Mouse (Mus musculus): ENCODE data around the gene Rps10. TPM values are rescaled to one million over a fixed set of nuclear protein-coding genes. Genes with fewer than 3 reads are reported as not detected.

The Rps10 gene
- polyA plus RNA-seq, 1 experiment: 2,622 TPM

DNA sequence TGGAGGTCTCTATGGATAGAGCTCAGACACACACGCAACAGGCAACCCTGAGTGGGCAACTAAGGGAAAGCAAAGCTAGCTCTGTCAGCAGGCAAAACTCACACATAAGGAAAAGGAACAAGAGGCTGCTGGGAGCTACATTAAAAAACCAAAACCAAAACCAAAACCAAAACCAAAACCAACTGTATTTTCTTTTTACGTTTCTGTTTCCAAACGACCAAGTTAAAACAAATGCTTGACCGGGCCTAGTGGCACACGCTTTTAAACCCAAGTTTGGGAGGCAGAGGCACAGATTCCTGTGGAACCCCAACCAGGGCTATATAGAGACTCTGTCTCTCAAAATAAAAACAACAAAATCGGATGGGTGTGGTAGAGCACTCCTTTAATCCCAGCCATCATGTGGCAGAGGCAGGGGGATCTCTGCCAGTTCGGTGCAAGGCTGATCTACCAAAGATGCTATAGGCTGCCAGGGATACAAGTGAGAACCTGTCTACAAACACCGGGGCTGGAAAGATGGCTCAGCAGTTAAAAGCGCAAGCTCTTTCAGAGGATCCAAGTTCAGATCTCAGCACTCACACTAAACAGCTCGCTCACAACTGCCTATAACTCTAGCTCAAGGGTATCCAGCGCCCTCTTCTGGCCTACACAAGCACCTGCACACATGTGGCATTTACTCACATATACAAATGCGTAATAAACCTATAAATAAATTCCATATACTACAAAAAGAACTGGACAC lies 44.5 kb downstream of the Rps10 start:
- Histone ChIP-seq H3K4me3 (ENCODE audit: low read depth, low read length) (no peak overlapping the region), H3K9ac (ENCODE audit: low read depth, poor library complexity, severe bottlenecking) (no peak overlapping the region), H3K27me3 (ENCODE audit: control insufficient read depth, insufficient read depth, low read length, poor library complexity, severe bottlenecking) (no peaks in the 10 kb centered on the region), H3K9me3 (replicated peaks; ENCODE audit: control insufficient read depth, insufficient read depth, low read length, poor library complexity, severe bottlenecking) (no peaks in the 10 kb centered on the region), H3K36me3 (ENCODE audit: control insufficient read depth, insufficient read depth, low read length, poor library complexity, severe bottlenecking) (no peaks in the 10 kb centered on the region), H3K4me1 (ENCODE audit: control insufficient read depth, insufficient read depth, low read length) (no peaks in the 10 kb centered on the region), H3K27ac (ENCODE audit: insufficient read depth, low read length) (no peak overlapping the region)
- TF ChIP-seq CTCF (IDR thresholded peaks at IDR 0.05; ENCODE audit: low read depth, low read length) (peak; percentile 59), EP300 (IDR thresholded peaks at IDR 0.05; ENCODE audit: insufficient read depth, low read depth, low read length) (no peak)

- no peaks in the 10 kb centered on the region for H3K36me3 ChIP-seq (ENCODE audit: control insufficient read depth, insufficient read depth, low read length, poor library complexity, severe bottlenecking)
- H3K4me1 ChIP-seq (ENCODE audit: control insufficient read depth, insufficient read depth, low read length): peaks cover 4% of the 10 kb centered on the region
- no peak overlapping the region for H3K9ac ChIP-seq (ENCODE audit: low read depth, poor library complexity, severe bottlenecking)
- H3K27ac ChIP-seq (ENCODE audit: insufficient read depth, low read length): no peak overlapping the region
- no peaks in the 10 kb centered on the region for H3K27me3 ChIP-seq (ENCODE audit: control insufficient read depth, insufficient read depth, low read length, poor library complexity, severe bottlenecking)
- H3K4me3 ChIP-seq (ENCODE audit: low read depth, low read length): no peak overlapping the region
- no peaks in the 10 kb centered on the region for H3K9me3 ChIP-seq (replicated peaks; ENCODE audit: control insufficient read depth, insufficient read depth, low read length, poor library complexity, severe bottlenecking)
- TF ChIP-seq POLR2A (IDR thresholded peaks at IDR 0.05; ENCODE audit: insufficient read depth, low read length): no peak
- no peak for TF ChIP-seq CTCF (IDR thresholded peaks at IDR 0.05; ENCODE audit: low read depth, low read length)
- no peak for TF ChIP-seq EP300 (IDR thresholded peaks at IDR 0.05; ENCODE audit: insufficient read depth, low read depth, low read length)
These were observed 48.2 kb downstream of the Rps10 start for GRCm38 (mm10) chr17:27588231-27588630.

DNA sequence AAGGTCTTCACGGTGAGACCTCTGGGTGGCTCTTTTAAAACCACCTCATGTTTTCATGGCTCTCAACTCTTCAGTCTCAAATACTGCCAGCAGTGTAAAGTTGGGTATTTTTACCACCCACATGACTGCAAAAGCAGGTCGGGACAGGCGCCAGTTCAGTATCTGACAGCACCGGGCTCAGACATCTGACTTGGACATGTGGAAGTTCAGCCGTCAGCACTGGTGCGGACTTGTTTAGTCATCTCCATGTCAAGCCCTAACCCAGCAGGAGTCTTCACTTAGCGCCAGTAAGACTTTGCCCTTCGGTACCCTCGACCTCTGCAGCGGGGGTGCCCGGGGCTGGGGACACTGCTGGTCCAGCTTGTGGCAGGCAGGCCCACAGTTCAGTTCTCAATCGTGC lies 49.2 kb downstream of the Rps10 start:
- Histone ChIP-seq H3K4me1 (ENCODE audit: control insufficient read depth, insufficient read depth, low read length) (peaks cover 7% of the 10 kb centered on the region), H3K4me3 (ENCODE audit: low read depth, low read length) (no peak overlapping the region), H3K36me3 (ENCODE audit: control insufficient read depth, insufficient read depth, low read length, poor library complexity, severe bottlenecking) (no peaks in the 10 kb centered on the region), H3K27ac (ENCODE audit: insufficient read depth, low read length) (no peak overlapping the region), H3K9me3 (replicated peaks; ENCODE audit: control insufficient read depth, insufficient read depth, low read length, poor library complexity, severe bottlenecking) (no peaks in the 10 kb centered on the region), H3K27me3 (ENCODE audit: control insufficient read depth, insufficient read depth, low read length, poor library complexity, severe bottlenecking) (no peaks in the 10 kb centered on the region), H3K9ac (ENCODE audit: low read depth, poor library complexity, severe bottlenecking) (no peak overlapping the region)
- TF ChIP-seq CTCF (IDR thresholded peaks at IDR 0.05; ENCODE audit: low read depth, low read length): no peak
- no peak for TF ChIP-seq POLR2A (IDR thresholded peaks at IDR 0.05; ENCODE audit: insufficient read depth, low read length)
- no peak for TF ChIP-seq EP300 (IDR thresholded peaks at IDR 0.05; ENCODE audit: insufficient read depth, low read depth, low read length)

GRCm38 (mm10) chr17:27586661-27587060 lies 49.8 kb downstream of the Rps10 start:
- Histone ChIP-seq H3K4me1 (ENCODE audit: control insufficient read depth, insufficient read depth, low read length) (peaks cover 10% of the 10 kb centered on the region), H3K4me3 (ENCODE audit: low read depth, low read length) (no peak overlapping the region), H3K9me3 (replicated peaks; ENCODE audit: control insufficient read depth, insufficient read depth, low read length, poor library complexity, severe bottlenecking) (no peaks in the 10 kb centered on the region), H3K27me3 (ENCODE audit: control insufficient read depth, insufficient read depth, low read length, poor library complexity, severe bottlenecking) (no peaks in the 10 kb centered on the region), H3K36me3 (ENCODE audit: control insufficient read depth, insufficient read depth, low read length, poor library complexity, severe bottlenecking) (no peaks in the 10 kb centered on the region), H3K27ac (ENCODE audit: insufficient read depth, low read length) (no peak overlapping the region), H3K9ac (ENCODE audit: low read depth, poor library complexity, severe bottlenecking) (no peak overlapping the region)
- TF ChIP-seq POLR2A (IDR thresholded peaks at IDR 0.05; ENCODE audit: insufficient read depth, low read length) (no peak), CTCF (IDR thresholded peaks at IDR 0.05; ENCODE audit: low read depth, low read length) (no peak), EP300 (IDR thresholded peaks at IDR 0.05; ENCODE audit: insufficient read depth, low read depth, low read length) (no peak)

DNA sequence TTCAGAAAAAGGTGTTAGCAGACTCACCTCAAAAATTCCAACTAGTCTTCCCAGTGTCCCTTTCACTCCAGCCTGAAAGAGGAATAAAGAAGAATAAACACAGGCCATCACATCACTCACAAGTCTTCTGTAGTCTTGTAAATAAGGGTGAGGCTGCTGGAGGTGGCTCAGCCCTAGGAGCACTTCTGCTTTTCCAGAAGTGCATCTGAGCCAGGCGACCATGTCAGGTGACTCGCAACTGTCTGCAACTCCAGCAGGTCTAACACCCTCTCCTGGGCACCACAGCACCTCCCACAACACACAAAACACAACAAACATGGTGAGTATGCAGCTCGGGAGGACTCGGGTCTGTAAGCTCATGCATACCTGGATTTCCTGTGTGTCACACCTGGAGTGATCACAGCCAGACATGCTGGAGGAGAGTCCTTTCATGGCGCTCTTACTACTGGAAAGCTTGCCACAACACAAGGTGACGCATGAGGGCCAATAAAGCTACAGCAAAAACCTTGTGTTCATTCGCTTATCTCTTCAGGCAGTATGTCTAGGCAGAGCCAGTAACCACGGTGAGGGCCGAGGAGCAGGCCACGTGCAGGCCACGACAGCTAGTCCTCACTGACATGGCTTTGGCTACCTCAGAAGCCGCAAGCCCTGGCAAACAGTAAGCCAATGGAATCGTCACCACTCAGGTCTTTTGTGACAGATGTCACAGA lies 53.1 kb downstream of the Rps10 start:
- H3K27ac ChIP-seq (ENCODE audit: insufficient read depth, low read length): peak overlapping the region; percentile 14
- H3K27me3 ChIP-seq (ENCODE audit: control insufficient read depth, insufficient read depth, low read length, poor library complexity, severe bottlenecking): no peaks in the 10 kb centered on the region
- TF ChIP-seq POLR2A (IDR thresholded peaks at IDR 0.05; ENCODE audit: insufficient read depth, low read length) (no peak), CTCF (IDR thresholded peaks at IDR 0.05; ENCODE audit: low read depth, low read length) (no peak), EP300 (IDR thresholded peaks at IDR 0.05; ENCODE audit: insufficient read depth, low read depth, low read length) (no peak)
- no peak overlapping the region for H3K4me3 ChIP-seq (ENCODE audit: low read depth, low read length)
- no peaks in the 10 kb centered on the region for H3K9me3 ChIP-seq (replicated peaks; ENCODE audit: control insufficient read depth, insufficient read depth, low read length, poor library complexity, severe bottlenecking)
- H3K9ac ChIP-seq (ENCODE audit: low read depth, poor library complexity, severe bottlenecking): no peak overlapping the region
- H3K36me3 ChIP-seq (ENCODE audit: control insufficient read depth, insufficient read depth, low read length, poor library complexity, severe bottlenecking): peaks cover 3% of the 10 kb centered on the region; the same call in 1 of the 2 replicates
- peaks cover 11% of the 10 kb centered on the region for H3K4me1 ChIP-seq (ENCODE audit: control insufficient read depth, insufficient read depth, low read length)

Other genes with a start within 250 kb of the Rps10 start
- 0.49 and 0.63 TPM in 2 replicates for gene Grm4, start 115.3 kb downstream of the Rps10 start, polyA plus RNA-seq (2011; ENCODE audit: insufficient read depth, insufficient read length, low read depth, missing spikeins)
- gene Hmga1, start 80.2 kb downstream of the Rps10 start, polyA plus RNA-seq (2011; ENCODE audit: insufficient read depth, insufficient read length, low read depth, missing spikeins): 933 and 989 TPM in 2 replicates
- 14.4 and 16.8 TPM in 2 replicates for gene AI413582, start 70.9 kb downstream of the Rps10 start, polyA plus RNA-seq (2011; ENCODE audit: insufficient read depth, insufficient read length, low read depth, missing spikeins)
- gene Nudt3, start 13.2 kb downstream of the Rps10 start, polyA plus RNA-seq (2011; ENCODE audit: insufficient read depth, insufficient read length, low read depth, missing spikeins): 67.3 and 68.8 TPM in 2 replicates
- not detected in 2 replicates for gene RPS10-NUDT3, start 1.4 kb downstream of the Rps10 start, polyA plus RNA-seq (2011; ENCODE audit: insufficient read depth, insufficient read length, low read depth, missing spikeins)
- 16.0 and 16.8 TPM in 2 replicates for gene Pacsin1, start 18.8 kb upstream of the Rps10 start, polyA plus RNA-seq (2011; ENCODE audit: insufficient read depth, insufficient read length, low read depth, missing spikeins)
- 1.2 and 1.4 TPM in 2 replicates for gene Spdef, start 92.3 kb upstream of the Rps10 start, polyA plus RNA-seq (2011; ENCODE audit: insufficient read depth, insufficient read length, low read depth, missing spikeins)
- 90.6 and 95.0 TPM in 2 replicates for gene D17Wsu92e, start 184.0 kb upstream of the Rps10 start, polyA plus RNA-seq (2011; ENCODE audit: insufficient read depth, insufficient read length, low read depth, missing spikeins)
- 266 and 268 TPM in 2 replicates for gene Snrpc, start 201.5 kb upstream of the Rps10 start, polyA plus RNA-seq (2011; ENCODE audit: insufficient read depth, insufficient read length, low read depth, missing spikeins)
- gene Uhrf1bp1, start 219.8 kb upstream of the Rps10 start, polyA plus RNA-seq (2011; ENCODE audit: insufficient read depth, insufficient read length, low read depth, missing spikeins): 18.4 and 22.3 TPM in 2 replicates